Mouse (Mus musculus): Measurements from ENCODE around the gene Txn1. TPM values are rescaled to one million over a fixed set of nuclear protein-coding genes. Genes with fewer than 3 reads are reported as not detected.

Txn1 gene
- polyA plus RNA-seq, 1 experiment from 2014 or later, result 563 TPM

DNA sequence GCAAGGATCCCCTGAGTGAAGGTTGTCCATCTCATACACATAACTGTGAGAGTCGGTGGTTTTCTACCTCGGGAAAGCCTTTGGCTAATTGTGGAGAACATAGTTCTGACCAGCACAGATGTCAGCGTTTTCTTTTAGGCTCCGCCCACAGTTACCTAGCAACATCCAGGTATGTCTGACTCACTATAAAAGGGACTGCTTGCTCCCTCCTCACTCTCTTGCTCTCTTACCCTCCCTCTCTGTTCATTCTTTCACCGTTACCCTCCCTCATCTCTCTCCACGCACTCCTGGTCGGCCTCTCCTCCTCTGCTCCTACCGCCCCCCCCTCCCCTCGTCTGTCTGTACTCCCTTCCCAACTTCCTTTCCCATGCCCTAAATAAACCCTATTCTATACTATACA is 51.6 kb downstream of the Txn1 start:
- 29% methylated on average over 9 of the region's 9 CpGs for WGBS
- peak; percentile 77 for ATAC-seq (ENCODE audit: low FRiP score, low TSS enrichment)
- Histone ChIP-seq H3K4me3 (ENCODE audit: low read depth, low read length) (no peak overlapping the region), H3K27ac (replicated peaks) (no peak overlapping the region), H3K4me1 (replicated peaks; ENCODE audit: control insufficient read depth, insufficient read depth) (0 out of 2 replicates have a peak, but pooled peaks cover 2% of the 10 kb centered on the region), H3K4me2 (replicated peaks; ENCODE audit: low read depth) (0 out of 2 replicates have a peak overlapping the region, but pooled peaks have one; percentile 14), H3K9ac (ENCODE audit: low read length) (no peak overlapping the region), H3K27me3 (ENCODE audit: control insufficient read depth, insufficient read depth, low read length) (no peaks in the 10 kb centered on the region), H3K36me3 (ENCODE audit: control insufficient read depth, insufficient read depth, low read length) (no peaks in the 10 kb centered on the region), H3K9me3 (ENCODE audit: control insufficient read depth, low read length) (no peaks in the 10 kb centered on the region)
- peak; percentile 67 for DNase-seq (ENCODE audit: low spot score)
- TF ChIP-seq CTCF (IDR thresholded peaks at IDR 0.05; ENCODE audit: low read depth), result no peak
- TF ChIP-seq EP300 (optimal IDR thresholded peaks at IDR 0.05), result no peak

DNA sequence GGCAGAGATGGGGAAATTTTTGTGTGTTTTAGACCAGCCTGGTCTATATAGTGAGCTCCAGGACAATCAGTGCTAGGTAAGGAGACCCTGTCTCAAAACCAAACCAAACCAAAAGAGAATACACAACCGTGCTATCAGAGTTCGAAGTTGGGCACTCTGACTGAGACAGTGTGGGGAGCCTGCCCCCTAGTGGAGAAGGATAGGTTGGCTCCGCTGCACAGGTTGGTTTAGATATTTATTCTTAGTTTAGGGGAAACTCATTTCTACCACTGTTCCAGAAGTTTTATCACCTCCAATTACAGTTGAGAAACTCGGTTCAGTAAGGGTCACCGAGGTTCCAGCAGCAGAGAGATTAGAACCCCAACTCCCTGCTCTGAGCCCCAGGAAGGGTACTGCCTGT is 52.0 kb downstream of the Txn1 start:
- no peak overlapping the region for H3K9ac ChIP-seq (ENCODE audit: low read length)
- H3K4me1 ChIP-seq (replicated peaks; ENCODE audit: control insufficient read depth, insufficient read depth), result 0 out of 2 replicates have a peak, but pooled peaks cover 2% of the 10 kb centered on the region
- no peaks in the 10 kb centered on the region for H3K9me3 ChIP-seq (ENCODE audit: control insufficient read depth, low read length)
- DNase-seq (ENCODE audit: low spot score) (peak; percentile 64), ATAC-seq (ENCODE audit: low FRiP score, low TSS enrichment) (peak; percentile 54; the same call in 1 of the 2 replicates)
- H3K4me3 ChIP-seq (ENCODE audit: low read depth, low read length), result no peak overlapping the region
- TF ChIP-seq EP300 (optimal IDR thresholded peaks at IDR 0.05) (no peak), CTCF (IDR thresholded peaks at IDR 0.05; ENCODE audit: low read depth) (peak; percentile 93)
- no peaks in the 10 kb centered on the region for H3K27me3 ChIP-seq (ENCODE audit: control insufficient read depth, insufficient read depth, low read length)
- H3K36me3 ChIP-seq (ENCODE audit: control insufficient read depth, insufficient read depth, low read length), result no peaks in the 10 kb centered on the region
- H3K27ac ChIP-seq (replicated peaks), result no peak overlapping the region
- 10% methylated on average over 5 of the region's 5 CpGs for WGBS
- H3K4me2 ChIP-seq (replicated peaks; ENCODE audit: low read depth), result 0 out of 2 replicates have a peak overlapping the region, but pooled peaks have one; percentile 14

- H3K27ac ChIP-seq (replicated peaks), result no peak overlapping the region
- ATAC-seq (ENCODE audit: low FRiP score, low TSS enrichment) (no peak), DNase-seq (ENCODE audit: low spot score) (no peak)
- H3K4me3 ChIP-seq (ENCODE audit: low read depth, low read length), result no peak overlapping the region
- 0 out of 2 replicates have a peak, but pooled peaks cover 2% of the 10 kb centered on the region for H3K4me1 ChIP-seq (replicated peaks; ENCODE audit: control insufficient read depth, insufficient read depth)
- H3K36me3 ChIP-seq (ENCODE audit: control insufficient read depth, insufficient read depth, low read length), result no peaks in the 10 kb centered on the region
- no peaks in the 10 kb centered on the region for H3K9me3 ChIP-seq (ENCODE audit: control insufficient read depth, low read length)
- H3K4me2 ChIP-seq (replicated peaks; ENCODE audit: low read depth), result no peak overlapping the region
- H3K9ac ChIP-seq (ENCODE audit: low read length), result no peak overlapping the region
- no peak for TF ChIP-seq CTCF (IDR thresholded peaks at IDR 0.05; ENCODE audit: low read depth)
- TF ChIP-seq EP300 (optimal IDR thresholded peaks at IDR 0.05), result no peak
- no peaks in the 10 kb centered on the region for H3K27me3 ChIP-seq (ENCODE audit: control insufficient read depth, insufficient read depth, low read length)
- WGBS, result 81% methylated on average over 5 of the region's 5 CpGs
These were observed 53.6 kb downstream of the Txn1 start for GRCm38 (mm10) chr4:57902619-57903018.

GRCm38 (mm10) chr4:57901210-57901609 is 55.0 kb downstream of the Txn1 start:
- Histone ChIP-seq H3K4me1 (replicated peaks; ENCODE audit: control insufficient read depth, insufficient read depth) (0 out of 2 replicates have a peak, but pooled peaks cover 2% of the 10 kb centered on the region), H3K27me3 (ENCODE audit: control insufficient read depth, insufficient read depth, low read length) (no peaks in the 10 kb centered on the region), H3K4me2 (replicated peaks; ENCODE audit: low read depth) (no peak overlapping the region), H3K9me3 (ENCODE audit: control insufficient read depth, low read length) (no peaks in the 10 kb centered on the region), H3K36me3 (ENCODE audit: control insufficient read depth, insufficient read depth, low read length) (no peaks in the 10 kb centered on the region), H3K27ac (replicated peaks) (no peak overlapping the region), H3K4me3 (ENCODE audit: low read depth, low read length) (no peak overlapping the region), H3K9ac (ENCODE audit: low read length) (no peak overlapping the region)
- ATAC-seq (ENCODE audit: low FRiP score, low TSS enrichment) (no peak; the same call in 1 of the 2 replicates), DNase-seq (ENCODE audit: low spot score) (peak; percentile 54)
- TF ChIP-seq CTCF (IDR thresholded peaks at IDR 0.05; ENCODE audit: low read depth) (peak; percentile 91), EP300 (optimal IDR thresholded peaks at IDR 0.05) (no peak)
- WGBS, result 21% methylated on average over 4 of the region's 4 CpGs

GRCm38 (mm10) chr4:57896631-57897030 is 59.6 kb downstream of the Txn1 start:
- ATAC-seq (ENCODE audit: low FRiP score, low TSS enrichment), result no peak

DNA sequence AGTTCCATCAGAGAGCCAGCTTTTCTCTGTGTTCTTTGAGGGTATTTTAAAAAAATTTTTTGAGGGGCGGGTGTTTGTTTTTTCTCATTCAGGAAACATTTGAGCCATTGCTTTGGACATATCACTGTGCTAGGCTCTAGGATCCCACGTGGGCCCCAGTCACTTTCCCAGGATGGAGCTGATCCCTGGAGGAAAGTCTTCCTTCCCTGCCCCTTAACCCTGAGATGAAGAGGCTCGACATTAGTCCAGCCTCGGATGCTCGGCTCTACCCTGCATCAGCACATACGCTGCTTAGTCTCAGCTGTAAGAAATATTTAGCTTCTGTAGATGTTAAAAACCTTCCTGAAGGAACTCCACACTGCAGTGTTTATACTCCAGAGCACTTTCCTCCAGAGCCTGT is 60.3 kb downstream of the Txn1 start:
- WGBS, result 33% methylated on average over 6 of the region's 6 CpGs
- H3K27me3 ChIP-seq (ENCODE audit: control insufficient read depth, insufficient read depth, low read length), result no peaks in the 10 kb centered on the region
- H3K9me3 ChIP-seq (ENCODE audit: control insufficient read depth, low read length), result no peaks in the 10 kb centered on the region
- no peak overlapping the region for H3K4me3 ChIP-seq (ENCODE audit: low read depth, low read length)
- H3K27ac ChIP-seq (replicated peaks), result no peak overlapping the region
- ATAC-seq (ENCODE audit: low FRiP score, low TSS enrichment) (no peak), DNase-seq (ENCODE audit: low spot score) (no peak)
- no peak overlapping the region for H3K4me2 ChIP-seq (replicated peaks; ENCODE audit: low read depth)
- no peak overlapping the region for H3K9ac ChIP-seq (ENCODE audit: low read length)
- TF ChIP-seq EP300 (optimal IDR thresholded peaks at IDR 0.05), result no peak
- TF ChIP-seq CTCF (IDR thresholded peaks at IDR 0.05; ENCODE audit: low read depth), result no peak
- peaks cover 2% of the 10 kb centered on the region; the same call in 1 of the 2 replicates for H3K4me1 ChIP-seq (replicated peaks; ENCODE audit: control insufficient read depth, insufficient read depth)
- H3K36me3 ChIP-seq (ENCODE audit: control insufficient read depth, insufficient read depth, low read length), result peaks cover 3% of the 10 kb centered on the region; the same call in 1 of the 2 replicates

More at GRCm38 (mm10) chr4:57896631-57897030, 59.6 kb downstream of the Txn1 start:
- Histone ChIP-seq H3K4me3 (ENCODE audit: low read depth, low read length) (no peak overlapping the region), H3K27ac (replicated peaks) (no peak overlapping the region), H3K9ac (ENCODE audit: low read length) (no peak overlapping the region), H3K4me1 (replicated peaks; ENCODE audit: control insufficient read depth, insufficient read depth) (peaks cover 2% of the 10 kb centered on the region; the same call in 1 of the 2 replicates), H3K4me2 (replicated peaks; ENCODE audit: low read depth) (no peak overlapping the region), H3K27me3 (ENCODE audit: control insufficient read depth, insufficient read depth, low read length) (no peaks in the 10 kb centered on the region), H3K36me3 (ENCODE audit: control insufficient read depth, insufficient read depth, low read length) (peaks cover 3% of the 10 kb centered on the region; the same call in 1 of the 2 replicates), H3K9me3 (ENCODE audit: control insufficient read depth, low read length) (no peaks in the 10 kb centered on the region)
- TF ChIP-seq EP300 (optimal IDR thresholded peaks at IDR 0.05) (no peak), CTCF (IDR thresholded peaks at IDR 0.05; ENCODE audit: low read depth) (no peak)
- no peak for DNase-seq (ENCODE audit: low spot score)
- WGBS, result 83% methylated on average over 3 of the region's 3 CpGs
